Mouse (Mus musculus): ENCODE measurements around the gene Cbx6. TPM values are rescaled to one million over a fixed set of nuclear protein-coding genes. Genes with fewer than 3 reads are reported as not detected.
A peak's percentile ranks its signal among the peaks of the same experiment; 100 is the strongest.

Cbx6 gene
- total RNA-seq, 1 experiment from 2014 or later, result 19.6 TPM

GRCm38 (mm10) chr15:79805246-79805645 is 29.2 kb downstream of the Cbx6 start:
- no peak for ATAC-seq (replicated peaks; ENCODE audit: low read depth, poor library complexity, severe bottlenecking)

GRCm38 (mm10) chr15:79804352-79805071 is 30.0 kb downstream of the Cbx6 start, which contains the start of gene Nptxr:
Nptxr (minus strand) TSS chr15:79804766.
- ATAC-seq (replicated peaks; ENCODE audit: low read depth, poor library complexity, severe bottlenecking), result peak; percentile 23; the same call in 1 of the 2 replicates

GRCm38 (mm10) chr15:79803533-79804351 is 30.7 kb downstream of the Cbx6 start:
- ATAC-seq (replicated peaks; ENCODE audit: low read depth, poor library complexity, severe bottlenecking), result no peak

DNA sequence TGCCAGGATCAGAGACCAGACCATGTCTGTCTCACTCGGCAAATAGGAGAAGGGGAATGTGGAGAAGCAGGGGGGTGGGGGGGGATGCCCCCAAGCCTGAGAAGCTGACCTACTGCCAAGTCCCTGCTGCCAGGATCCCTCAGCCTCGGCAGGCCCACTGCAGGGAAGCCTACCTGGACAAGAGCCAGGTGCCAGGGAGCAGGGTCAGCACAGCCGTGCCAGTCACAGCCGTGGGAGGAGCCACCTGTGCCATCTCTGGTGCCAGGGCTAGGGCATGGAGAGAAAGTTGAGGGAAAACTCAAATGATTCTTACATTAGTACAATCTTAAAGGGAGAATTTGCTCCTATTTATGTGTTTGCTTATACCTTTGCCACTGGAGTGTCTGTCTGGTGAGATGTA is 32.2 kb downstream of the Cbx6 start:
- ATAC-seq (replicated peaks; ENCODE audit: low read depth, poor library complexity, severe bottlenecking), result no peak

GRCm38 (mm10) chr15:79801646-79802045 is 32.8 kb downstream of the Cbx6 start:
- ATAC-seq (replicated peaks; ENCODE audit: low read depth, poor library complexity, severe bottlenecking), result no peak

DNA sequence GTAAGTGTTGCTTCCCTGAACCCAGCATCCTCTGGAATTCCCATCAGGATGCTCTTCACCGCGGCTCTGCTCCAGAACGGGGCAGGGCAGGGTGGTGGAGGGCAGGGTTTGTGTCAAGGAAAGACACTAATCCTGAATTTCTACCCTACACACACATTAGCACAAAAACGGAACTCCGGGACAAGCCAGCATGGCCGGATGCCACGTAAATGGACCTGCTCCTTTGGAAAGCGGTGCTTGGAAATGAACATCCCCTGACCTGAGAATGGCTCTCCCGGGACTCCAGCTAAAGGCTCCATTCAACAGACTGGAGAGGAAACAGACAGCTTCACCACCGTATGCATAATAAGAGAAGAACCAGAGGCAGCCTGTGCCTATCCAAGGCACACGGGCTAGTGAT is 33.8 kb downstream of the Cbx6 start:
- no peak for ATAC-seq (replicated peaks; ENCODE audit: low read depth, poor library complexity, severe bottlenecking)

DNA sequence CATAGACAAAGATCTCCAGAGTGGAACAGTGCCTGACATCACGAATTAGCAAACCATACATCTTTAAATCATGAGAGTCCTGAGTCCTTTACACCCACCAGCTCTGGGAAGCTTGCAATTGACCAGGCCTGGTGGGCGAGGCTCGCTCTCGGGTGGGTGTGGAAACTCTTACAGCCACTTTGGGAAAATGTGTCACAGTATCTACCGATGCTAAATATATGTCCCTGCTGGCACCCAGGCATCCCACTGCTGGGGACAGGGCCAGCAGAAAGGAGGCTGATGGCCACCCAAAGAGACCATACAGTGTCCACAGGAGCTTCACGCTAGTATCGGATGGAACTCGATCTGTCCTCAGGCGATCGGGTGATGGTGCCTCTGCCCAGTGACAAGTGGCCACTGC is 35.9 kb downstream of the Cbx6 start:
- no peak for ATAC-seq (replicated peaks; ENCODE audit: low read depth, poor library complexity, severe bottlenecking)

DNA sequence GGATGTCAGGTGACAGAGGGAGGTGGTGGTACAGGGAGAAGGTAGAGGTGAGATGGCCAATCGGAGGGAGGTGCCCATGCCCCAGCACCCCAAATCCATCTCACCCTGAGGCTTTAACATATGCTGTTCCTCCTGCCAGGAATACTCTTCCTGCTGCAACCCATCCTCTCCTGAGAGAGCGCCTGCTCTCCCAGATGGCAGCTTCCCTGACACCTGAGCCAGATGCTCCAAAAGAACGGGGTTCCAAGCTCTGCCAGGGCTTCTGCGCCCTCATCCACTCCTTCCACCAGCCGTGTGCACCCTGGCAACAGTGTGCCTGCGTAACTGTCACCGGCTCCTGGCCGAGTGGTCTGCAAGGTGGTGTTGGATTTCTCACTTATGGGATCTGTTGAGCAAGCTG is 36.8 kb downstream of the Cbx6 start:
- ATAC-seq (replicated peaks; ENCODE audit: low read depth, poor library complexity, severe bottlenecking), result no peak

DNA sequence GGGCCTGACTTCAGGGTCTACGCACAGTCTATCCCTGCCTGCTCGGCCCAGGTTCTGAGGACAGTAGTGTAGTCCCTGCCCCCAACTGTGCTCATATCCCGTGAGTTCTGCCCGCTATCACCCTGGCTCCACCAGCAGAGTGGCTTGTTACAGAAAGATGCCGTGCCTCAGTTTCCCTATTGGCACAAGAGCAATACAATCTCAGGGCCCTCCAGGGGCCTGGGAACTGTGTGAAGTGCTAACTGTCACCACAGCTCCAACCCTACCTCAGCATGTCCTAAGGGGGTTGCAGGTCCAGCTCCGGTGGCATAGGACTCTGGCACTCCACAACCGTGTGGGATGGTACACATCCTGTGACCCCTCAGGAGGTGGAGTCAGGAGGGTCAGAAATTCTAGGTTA is 37.4 kb downstream of the Cbx6 start:
- ATAC-seq (replicated peaks; ENCODE audit: low read depth, poor library complexity, severe bottlenecking), result no peak

DNA sequence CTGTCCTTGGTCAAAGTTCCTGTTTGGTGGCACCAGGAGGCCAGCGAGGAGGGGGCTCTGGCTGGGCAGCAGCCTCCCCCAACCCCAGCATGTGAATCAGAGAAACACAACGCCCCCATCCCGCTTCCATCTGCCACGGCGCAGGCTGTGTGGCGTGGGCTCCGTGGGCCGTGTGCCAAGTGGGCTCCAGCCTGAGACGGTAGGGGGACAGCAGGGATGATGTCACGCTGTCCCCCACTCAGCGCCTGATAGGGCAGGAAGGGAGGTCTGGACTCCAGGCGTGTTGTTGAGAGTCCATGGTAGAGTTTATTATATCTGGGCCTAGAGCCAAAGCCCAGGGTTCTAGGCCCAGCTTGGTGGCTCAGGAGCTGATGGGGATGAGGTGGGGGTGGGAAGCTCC is 38.2 kb downstream of the Cbx6 start:
- ATAC-seq (replicated peaks; ENCODE audit: low read depth, poor library complexity, severe bottlenecking), result no peak

GRCm38 (mm10) chr15:79794173-79794572 is 40.3 kb downstream of the Cbx6 start:
- 0 out of 2 replicates have a peak, but pooled peaks have one; percentile 31 for ATAC-seq (replicated peaks; ENCODE audit: low read depth, poor library complexity, severe bottlenecking)

DNA sequence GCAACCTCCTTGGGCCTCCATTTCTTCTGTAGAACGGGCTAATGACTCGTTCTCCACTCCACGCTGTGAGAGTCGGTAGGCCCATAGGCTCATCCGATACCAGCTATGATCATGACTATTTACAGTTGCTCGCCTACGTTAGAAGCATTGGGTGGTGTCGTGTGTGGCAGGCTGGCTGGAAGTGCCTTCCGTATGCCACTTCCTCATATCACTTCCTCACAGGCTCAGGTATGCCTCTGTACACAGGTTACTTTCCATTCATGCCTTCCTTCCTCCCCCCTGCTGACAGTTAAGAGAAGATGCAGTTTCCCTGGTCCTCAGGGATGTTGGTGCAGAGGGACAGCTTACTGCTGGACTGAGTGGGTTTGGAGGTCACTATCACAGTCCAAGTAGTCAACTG is 41.4 kb downstream of the Cbx6 start:
- no peak for ATAC-seq (replicated peaks; ENCODE audit: low read depth, poor library complexity, severe bottlenecking)

DNA sequence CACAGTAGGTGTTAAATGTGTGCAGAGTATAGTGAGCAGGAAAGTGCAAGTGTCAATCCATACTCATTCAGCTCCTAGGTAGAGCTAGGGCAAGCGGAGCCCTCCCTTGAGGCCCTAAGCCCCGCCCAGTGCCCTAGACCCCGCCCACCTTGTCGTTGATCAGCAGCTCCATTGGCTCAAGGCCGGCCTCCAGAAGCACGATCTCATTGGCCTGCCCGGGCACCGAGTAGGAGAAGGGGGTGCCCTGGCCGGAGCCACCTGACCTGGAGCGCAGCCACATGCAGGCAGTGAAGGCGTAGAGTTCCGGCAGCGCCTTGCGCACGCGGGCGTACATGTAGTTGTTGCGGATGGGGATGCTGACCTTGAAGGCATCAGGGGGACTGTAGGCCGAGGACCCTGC is 42.0 kb downstream of the Cbx6 start:
- no peak for ATAC-seq (replicated peaks; ENCODE audit: low read depth, poor library complexity, severe bottlenecking)

- peak; percentile 73 for ATAC-seq (replicated peaks; ENCODE audit: low read depth, poor library complexity, severe bottlenecking)
Measured at GRCm38 (mm10) chr15:79791502-79791901, 43.0 kb downstream of the Cbx6 start.

DNA sequence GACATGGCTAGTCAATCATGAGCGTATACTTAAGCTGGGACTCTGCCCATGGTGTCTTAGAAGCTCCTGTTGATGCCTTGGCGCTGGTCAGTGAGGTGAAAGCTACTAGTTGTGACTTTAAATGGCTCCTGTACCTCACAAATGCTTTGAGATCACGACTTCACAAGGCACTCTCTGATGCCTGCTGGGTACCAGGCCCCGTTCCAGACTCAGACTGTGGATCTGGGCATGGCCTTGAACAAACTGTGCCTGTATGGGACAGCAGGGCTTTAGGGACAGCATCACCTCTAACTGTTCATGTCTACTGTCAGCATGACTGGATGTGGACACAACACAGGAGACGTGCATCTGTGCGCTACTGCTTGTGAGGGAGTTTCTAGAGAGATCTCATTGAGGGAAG is 43.6 kb downstream of the Cbx6 start:
- ATAC-seq (replicated peaks; ENCODE audit: low read depth, poor library complexity, severe bottlenecking), result no peak

DNA sequence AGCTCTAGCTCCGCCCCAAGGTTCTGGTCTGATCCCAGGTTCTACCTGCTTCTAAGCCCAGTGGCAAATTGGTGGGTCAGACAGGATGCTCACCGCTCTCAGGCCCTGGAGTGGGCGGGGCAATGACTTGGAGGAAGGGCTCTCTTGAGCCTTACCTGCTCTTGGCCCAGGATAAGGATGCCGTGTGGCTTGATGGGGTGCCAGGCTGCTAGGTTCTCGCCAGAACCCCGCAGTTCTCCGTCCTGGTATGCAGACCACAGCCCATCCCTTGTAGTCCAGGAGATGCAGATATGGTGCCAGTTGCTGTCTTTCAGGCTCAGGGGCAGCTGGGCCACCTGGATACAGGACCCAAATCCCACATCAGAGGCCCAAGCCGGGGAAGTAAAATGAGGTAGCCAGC is 44.4 kb downstream of the Cbx6 start:
- no peak for ATAC-seq (replicated peaks; ENCODE audit: low read depth, poor library complexity, severe bottlenecking)

GRCm38 (mm10) chr15:79787815-79788214 is 46.7 kb downstream of the Cbx6 start:
- no peak for ATAC-seq (replicated peaks; ENCODE audit: low read depth, poor library complexity, severe bottlenecking)

DNA sequence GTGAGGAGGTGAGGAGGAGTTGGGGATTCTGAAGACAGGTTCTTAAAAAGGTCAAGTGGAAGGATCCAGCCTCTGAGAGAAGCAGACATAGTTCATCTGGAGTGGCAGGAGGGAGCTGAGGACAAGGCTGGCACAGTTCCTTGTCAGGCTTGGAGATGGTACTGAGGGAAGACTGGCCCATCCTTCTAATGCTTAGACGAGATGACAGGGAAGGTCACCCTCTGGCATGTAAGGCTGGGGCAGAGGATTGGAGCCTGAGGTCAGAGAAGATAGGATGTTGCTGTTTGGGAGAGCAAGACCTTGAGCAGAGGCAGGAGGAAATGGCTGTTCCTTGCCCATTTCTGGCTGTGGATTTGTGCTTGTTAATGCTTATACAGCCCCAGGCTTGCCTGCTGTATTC is 49.4 kb downstream of the Cbx6 start:
- no peak for ATAC-seq (replicated peaks; ENCODE audit: low read depth, poor library complexity, severe bottlenecking)

- ATAC-seq (replicated peaks; ENCODE audit: low read depth, poor library complexity, severe bottlenecking), result no peak
Measured at GRCm38 (mm10) chr15:79777749-79778148, 56.7 kb downstream of the Cbx6 start, which contains the start of gene Dnal4. Dnal4 (minus strand) TSS chr15:79777849.

GRCm38 (mm10) chr15:79775662-79776061 is 58.8 kb downstream of the Cbx6 start:
- ATAC-seq (replicated peaks; ENCODE audit: low read depth, poor library complexity, severe bottlenecking), result no peak

Data from common myeloid progenitor, adult 5-6 weeks (primary cell).